Mouse (Mus musculus): Measurements from ENCODE around the gene Stra8. TPM values are rescaled to one million over a fixed set of nuclear protein-coding genes. Genes with fewer than 3 reads are reported as not detected.

Gene Stra8
- polyA plus RNA-seq, 1 experiment from 2014 or later = 0.10 TPM

- H3K4me1 ChIP-seq (ENCODE audit: insufficient read depth, low read depth, low read length) = peaks cover 17% of the 10 kb centered on the region; the same call in 1 of the 2 replicates
- H3K9me3 ChIP-seq (ENCODE audit: low read length) = no peaks in the 10 kb centered on the region
- peak; percentile 35 for DNase-seq (ENCODE audit: low spot score)
- 44% methylated on average over 2 of the region's 2 CpGs for WGBS
- peak; percentile 50 for TF ChIP-seq CTCF (IDR thresholded peaks at IDR 0.05)
- no peak for TF ChIP-seq EP300 (IDR thresholded peaks at IDR 0.05)
- ATAC-seq = no peak
- H3K4me2 ChIP-seq (replicated peaks; ENCODE audit: low read depth, low read length) = no peak overlapping the region
- H3K27ac ChIP-seq (ENCODE audit: low read length) = 0 out of 2 replicates have a peak overlapping the region, but pooled peaks have one; percentile 9
- H3K9ac ChIP-seq (replicated peaks; ENCODE audit: low read depth) = no peak overlapping the region
- no peak overlapping the region for H3K4me3 ChIP-seq (ENCODE audit: low read depth, low read length)
- peaks cover 7% of the 10 kb centered on the region; the same call in 1 of the 2 replicates for H3K36me3 ChIP-seq (ENCODE audit: insufficient read depth, low read length)
- no peaks in the 10 kb centered on the region for H3K27me3 ChIP-seq (replicated peaks; ENCODE audit: insufficient read depth, low read length)
These were observed 13.8 kb upstream of the Stra8 start for GRCm38 (mm10) chr6:34906125-34906524.

GRCm38 (mm10) chr6:34906661-34907060 lies 13.3 kb upstream of the Stra8 start:
- DNase-seq (ENCODE audit: low spot score) = peak; percentile 33
- H3K4me1 ChIP-seq (ENCODE audit: insufficient read depth, low read depth, low read length) = peaks cover 17% of the 10 kb centered on the region; the same call in 1 of the 2 replicates
- no peak overlapping the region for H3K4me2 ChIP-seq (replicated peaks; ENCODE audit: low read depth, low read length)
- no peaks in the 10 kb centered on the region for H3K9me3 ChIP-seq (ENCODE audit: low read length)
- H3K36me3 ChIP-seq (ENCODE audit: insufficient read depth, low read length) = peaks cover 7% of the 10 kb centered on the region; the same call in 1 of the 2 replicates
- no peak for TF ChIP-seq EP300 (IDR thresholded peaks at IDR 0.05)
- no peak for TF ChIP-seq CTCF (IDR thresholded peaks at IDR 0.05)
- 0 out of 2 replicates have a peak overlapping the region, but pooled peaks have one; percentile 9 for H3K27ac ChIP-seq (ENCODE audit: low read length)
- no peaks in the 10 kb centered on the region for H3K27me3 ChIP-seq (replicated peaks; ENCODE audit: insufficient read depth, low read length)
- H3K9ac ChIP-seq (replicated peaks; ENCODE audit: low read depth) = no peak overlapping the region
- H3K4me3 ChIP-seq (ENCODE audit: low read depth, low read length) = no peak overlapping the region
- no peak for ATAC-seq
- 54% methylated on average over 4 of the region's 4 CpGs for WGBS

GRCm38 (mm10) chr6:34907121-34907614 lies 12.8 kb upstream of the Stra8 start:
- Histone ChIP-seq H3K9me3 (ENCODE audit: low read length) (no peaks in the 10 kb centered on the region), H3K27ac (ENCODE audit: low read length) (0 out of 2 replicates have a peak overlapping the region, but pooled peaks have one; percentile 9), H3K27me3 (replicated peaks; ENCODE audit: insufficient read depth, low read length) (no peaks in the 10 kb centered on the region), H3K4me3 (ENCODE audit: low read depth, low read length) (no peak overlapping the region), H3K36me3 (ENCODE audit: insufficient read depth, low read length) (peaks cover 7% of the 10 kb centered on the region; the same call in 1 of the 2 replicates), H3K4me2 (replicated peaks; ENCODE audit: low read depth, low read length) (no peak overlapping the region), H3K9ac (replicated peaks; ENCODE audit: low read depth) (no peak overlapping the region), H3K4me1 (ENCODE audit: insufficient read depth, low read depth, low read length) (peaks cover 17% of the 10 kb centered on the region; the same call in 1 of the 2 replicates)
- TF ChIP-seq EP300 (IDR thresholded peaks at IDR 0.05) = no peak
- no peak for TF ChIP-seq CTCF (IDR thresholded peaks at IDR 0.05)
- WGBS = 63% methylated on average over 2 of the region's 2 CpGs
- no peak for DNase-seq (ENCODE audit: low spot score)
- ATAC-seq = no peak

- no peak overlapping the region for H3K4me2 ChIP-seq (replicated peaks; ENCODE audit: low read depth, low read length)
- no peaks in the 10 kb centered on the region for H3K9me3 ChIP-seq (ENCODE audit: low read length)
- no peak for DNase-seq (ENCODE audit: low spot score)
- H3K4me1 ChIP-seq (ENCODE audit: insufficient read depth, low read depth, low read length) = peaks cover 17% of the 10 kb centered on the region; the same call in 1 of the 2 replicates
- no peaks in the 10 kb centered on the region for H3K27me3 ChIP-seq (replicated peaks; ENCODE audit: insufficient read depth, low read length)
- no peak for ATAC-seq
- no peak overlapping the region for H3K4me3 ChIP-seq (ENCODE audit: low read depth, low read length)
- H3K9ac ChIP-seq (replicated peaks; ENCODE audit: low read depth) = no peak overlapping the region
- peaks cover 7% of the 10 kb centered on the region; the same call in 1 of the 2 replicates for H3K36me3 ChIP-seq (ENCODE audit: insufficient read depth, low read length)
- TF ChIP-seq CTCF (IDR thresholded peaks at IDR 0.05) (no peak), EP300 (IDR thresholded peaks at IDR 0.05) (no peak)
- no peak overlapping the region for H3K27ac ChIP-seq (ENCODE audit: low read length)
- WGBS = 75% methylated on average over 18 of the region's 18 CpGs
These were observed 12.2 kb upstream of the Stra8 start for GRCm38 (mm10) chr6:34907696-34908260.

- ATAC-seq = no peak
- H3K9me3 ChIP-seq (ENCODE audit: low read length) = no peaks in the 10 kb centered on the region
- peaks cover 17% of the 10 kb centered on the region; the same call in 1 of the 2 replicates for H3K4me1 ChIP-seq (ENCODE audit: insufficient read depth, low read depth, low read length)
- H3K27ac ChIP-seq (ENCODE audit: low read length) = peak overlapping the region; percentile 89
- peak overlapping the region; percentile 52 for H3K9ac ChIP-seq (replicated peaks; ENCODE audit: low read depth)
- no peak for TF ChIP-seq CTCF (IDR thresholded peaks at IDR 0.05)
- TF ChIP-seq EP300 (IDR thresholded peaks at IDR 0.05) = no peak
- H3K36me3 ChIP-seq (ENCODE audit: insufficient read depth, low read length) = peaks cover 7% of the 10 kb centered on the region; the same call in 1 of the 2 replicates
- WGBS = 33% methylated on average over 8 of the region's 8 CpGs
- peak overlapping the region; percentile 72 for H3K4me2 ChIP-seq (replicated peaks; ENCODE audit: low read depth, low read length)
- H3K4me3 ChIP-seq (ENCODE audit: low read depth, low read length) = peak overlapping the region; percentile 79
- DNase-seq (ENCODE audit: low spot score) = peak; percentile 38
- H3K27me3 ChIP-seq (replicated peaks; ENCODE audit: insufficient read depth, low read length) = no peaks in the 10 kb centered on the region
These were observed 10.2 kb upstream of the Stra8 start for GRCm38 (mm10) chr6:34909631-34910345.

Measured in lung, postnatal 0 days (tissue).